Mouse (Mus musculus): ENCODE measurements around the gene Hydin.

- TF ChIP-seq GATA1 (IDR thresholded peaks at IDR 0.05; ENCODE audit: borderline replicate concordance, low read length): no peak
- TF ChIP-seq FLI1 (IDR thresholded peaks at IDR 0.05; ENCODE audit: low read length): no peak
Measured at GRCm38 (mm10) chr8:110522985-110523384, 256.2 kb downstream of the Hydin start.
